Mouse (Mus musculus): ENCODE results near the gene Stk32b. TPM values are rescaled to one million over a fixed set of nuclear protein-coding genes. Genes with fewer than 3 reads are reported as not detected.
A peak's percentile ranks its signal among the peaks of the same experiment; 100 is the strongest.

Stk32b gene
- total and polyA plus RNA-seq, 3 experiments: 0.05 TPM; not detected in 2

- no peaks in the 10 kb centered on the region for H3K27me3 ChIP-seq (ENCODE audit: insufficient read depth, low read length)
- no peak overlapping the region for H3K4me3 ChIP-seq (ENCODE audit: low read depth, low read length)
- TF ChIP-seq GATA2 (IDR thresholded peaks at IDR 0.05; ENCODE audit: borderline replicate concordance, low read depth, low read length) (no peak), CTCF (IDR thresholded peaks at IDR 0.05; ENCODE audit: low read depth, low read length) (no peak), GATA1 (IDR thresholded peaks at IDR 0.05; ENCODE audit: borderline replicate concordance, low read length) (no peak), POLR2AphosphoS5 (IDR thresholded peaks at IDR 0.05; ENCODE audit: insufficient replicate concordance, low read depth, low read length) (no peak), TAL1 (conservative IDR thresholded peaks at IDR 0.05; ENCODE audit: low read depth, low read length) (no peak)
- ATAC-seq (ENCODE audit: extremely low read depth, insufficient number of reproducible peaks, low FRiP score, poor library complexity, severe bottlenecking) (0 out of 2 replicates have a peak, but pooled peaks have one; percentile 22), DNase-seq (ENCODE audit: low spot score) (no peak)
- no peaks in the 10 kb centered on the region for H3K36me3 ChIP-seq (replicated peaks)
- H3K4me1 ChIP-seq (ENCODE audit: insufficient read depth, low read depth, low read length): no peaks in the 10 kb centered on the region
- peaks cover 6% of the 10 kb centered on the region for H3K9me3 ChIP-seq (replicated peaks)
These were observed 159.6 kb downstream of the Stk32b start for GRCm38 (mm10) chr5:37557274-37557815.

- TF ChIP-seq GATA2 (IDR thresholded peaks at IDR 0.05; ENCODE audit: borderline replicate concordance, low read depth, low read length): no peak
- H3K4me1 ChIP-seq (ENCODE audit: insufficient read depth, low read depth, low read length): no peaks in the 10 kb centered on the region
- H3K4me3 ChIP-seq (ENCODE audit: low read depth, low read length): no peak overlapping the region
- peaks cover 3% of the 10 kb centered on the region for H3K9me3 ChIP-seq (replicated peaks)
- no peak for DNase-seq (ENCODE audit: low spot score)
- no peaks in the 10 kb centered on the region for H3K36me3 ChIP-seq (replicated peaks)
- no peak for ATAC-seq (ENCODE audit: extremely low read depth, insufficient number of reproducible peaks, low FRiP score, poor library complexity, severe bottlenecking)
- no peaks in the 10 kb centered on the region for H3K27me3 ChIP-seq (ENCODE audit: insufficient read depth, low read length)
These were observed 162.7 kb downstream of the Stk32b start for GRCm38 (mm10) chr5:37554231-37554630.

- no peaks in the 10 kb centered on the region for H3K36me3 ChIP-seq (replicated peaks)
- ATAC-seq (ENCODE audit: extremely low read depth, insufficient number of reproducible peaks, low FRiP score, poor library complexity, severe bottlenecking) (no peak), DNase-seq (ENCODE audit: low spot score) (no peak)
- no peaks in the 10 kb centered on the region for H3K27me3 ChIP-seq (ENCODE audit: insufficient read depth, low read length)
- TF ChIP-seq TAL1 (conservative IDR thresholded peaks at IDR 0.05; ENCODE audit: low read depth, low read length) (no peak), GATA2 (IDR thresholded peaks at IDR 0.05; ENCODE audit: borderline replicate concordance, low read depth, low read length) (no peak), GATA1 (IDR thresholded peaks at IDR 0.05; ENCODE audit: borderline replicate concordance, low read length) (no peak), CTCF (IDR thresholded peaks at IDR 0.05; ENCODE audit: low read depth, low read length) (no peak), POLR2AphosphoS5 (IDR thresholded peaks at IDR 0.05; ENCODE audit: insufficient replicate concordance, low read depth, low read length) (no peak)
- peaks cover 8% of the 10 kb centered on the region; the same call in 1 of the 2 replicates for H3K9me3 ChIP-seq (replicated peaks)
- no peak overlapping the region for H3K4me3 ChIP-seq (ENCODE audit: low read depth, low read length)
- H3K4me1 ChIP-seq (ENCODE audit: insufficient read depth, low read depth, low read length): no peaks in the 10 kb centered on the region
These were observed 165.3 kb downstream of the Stk32b start for GRCm38 (mm10) chr5:37551649-37552048.

- ATAC-seq (ENCODE audit: extremely low read depth, insufficient number of reproducible peaks, low FRiP score, poor library complexity, severe bottlenecking) (no peak), DNase-seq (ENCODE audit: low spot score) (no peak)
- H3K4me3 ChIP-seq (ENCODE audit: low read depth, low read length): no peak overlapping the region
- H3K4me1 ChIP-seq (ENCODE audit: insufficient read depth, low read depth, low read length): no peaks in the 10 kb centered on the region
- no peaks in the 10 kb centered on the region for H3K36me3 ChIP-seq (replicated peaks)
- TF ChIP-seq GATA1 (IDR thresholded peaks at IDR 0.05; ENCODE audit: borderline replicate concordance, low read length) (no peak), CTCF (IDR thresholded peaks at IDR 0.05; ENCODE audit: low read depth, low read length) (no peak), GATA2 (IDR thresholded peaks at IDR 0.05; ENCODE audit: borderline replicate concordance, low read depth, low read length) (no peak), POLR2AphosphoS5 (IDR thresholded peaks at IDR 0.05; ENCODE audit: insufficient replicate concordance, low read depth, low read length) (no peak), TAL1 (conservative IDR thresholded peaks at IDR 0.05; ENCODE audit: low read depth, low read length) (no peak)
- H3K27me3 ChIP-seq (ENCODE audit: insufficient read depth, low read length): no peaks in the 10 kb centered on the region
- H3K9me3 ChIP-seq (replicated peaks): peaks cover 16% of the 10 kb centered on the region
These were observed 181.2 kb downstream of the Stk32b start for GRCm38 (mm10) chr5:37535726-37536293.

GRCm38 (mm10) chr5:37535227-37535626 is 181.7 kb downstream of the Stk32b start:
- ATAC-seq (ENCODE audit: extremely low read depth, insufficient number of reproducible peaks, low FRiP score, poor library complexity, severe bottlenecking) (no peak), DNase-seq (ENCODE audit: low spot score) (no peak)
- no peak overlapping the region for H3K4me3 ChIP-seq (ENCODE audit: low read depth, low read length)
- no peaks in the 10 kb centered on the region for H3K27me3 ChIP-seq (ENCODE audit: insufficient read depth, low read length)
- peaks cover 16% of the 10 kb centered on the region for H3K9me3 ChIP-seq (replicated peaks)
- no peaks in the 10 kb centered on the region for H3K36me3 ChIP-seq (replicated peaks)
- TF ChIP-seq GATA1 (IDR thresholded peaks at IDR 0.05; ENCODE audit: borderline replicate concordance, low read length) (no peak), GATA2 (IDR thresholded peaks at IDR 0.05; ENCODE audit: borderline replicate concordance, low read depth, low read length) (no peak), CTCF (IDR thresholded peaks at IDR 0.05; ENCODE audit: low read depth, low read length) (no peak), POLR2AphosphoS5 (IDR thresholded peaks at IDR 0.05; ENCODE audit: insufficient replicate concordance, low read depth, low read length) (no peak), TAL1 (conservative IDR thresholded peaks at IDR 0.05; ENCODE audit: low read depth, low read length) (no peak)
- H3K4me1 ChIP-seq (ENCODE audit: insufficient read depth, low read depth, low read length): no peaks in the 10 kb centered on the region

- Histone ChIP-seq H3K27me3 (ENCODE audit: insufficient read depth, low read length) (no peaks in the 10 kb centered on the region), H3K36me3 (replicated peaks) (no peaks in the 10 kb centered on the region), H3K4me3 (ENCODE audit: low read depth, low read length) (no peak overlapping the region), H3K9me3 (replicated peaks) (peaks cover 14% of the 10 kb centered on the region), H3K4me1 (ENCODE audit: insufficient read depth, low read depth, low read length) (no peaks in the 10 kb centered on the region)
- DNase-seq (ENCODE audit: low spot score): no peak
- TF ChIP-seq POLR2AphosphoS5 (IDR thresholded peaks at IDR 0.05; ENCODE audit: insufficient replicate concordance, low read depth, low read length) (no peak), TAL1 (conservative IDR thresholded peaks at IDR 0.05; ENCODE audit: low read depth, low read length) (no peak), GATA1 (IDR thresholded peaks at IDR 0.05; ENCODE audit: borderline replicate concordance, low read length) (no peak), CTCF (IDR thresholded peaks at IDR 0.05; ENCODE audit: low read depth, low read length) (no peak), GATA2 (IDR thresholded peaks at IDR 0.05; ENCODE audit: borderline replicate concordance, low read depth, low read length) (no peak)
- ATAC-seq (ENCODE audit: extremely low read depth, insufficient number of reproducible peaks, low FRiP score, poor library complexity, severe bottlenecking): no peak
These were observed 191.6 kb downstream of the Stk32b start for GRCm38 (mm10) chr5:37525363-37525762.
